Mouse (Mus musculus) ZHBTc4 (cell line): ENCODE data around the gene Hivep1.

Experiments
- DNase-seq: peaks from one replicate; pipeline ENCODE4 v3.0.0-alpha.2; 2011; ENCODE audit warnings: low read depth, low spot score

Hivep1 gene

GRCm38 (mm10) chr13:42075546-42075945 lies 23.7 kb downstream of the Hivep1 start:
- no peak for DNase-seq

- DNase-seq: no peak
Observed at GRCm38 (mm10) chr13:42076751-42077302, 25.0 kb downstream of the Hivep1 start.

- no peak for DNase-seq
Observed at GRCm38 (mm10) chr13:42077629-42078028, 25.8 kb downstream of the Hivep1 start.

GRCm38 (mm10) chr13:42080131-42080916 lies 28.5 kb downstream of the Hivep1 start:
- DNase-seq: no peak

- DNase-seq: no peak
Observed at GRCm38 (mm10) chr13:42088339-42088738, 36.5 kb downstream of the Hivep1 start.

- no peak for DNase-seq
Observed at GRCm38 (mm10) chr13:42089025-42089424, 37.2 kb downstream of the Hivep1 start.

- DNase-seq: no peak
Observed at GRCm38 (mm10) chr13:42090751-42091150, 38.9 kb downstream of the Hivep1 start.

GRCm38 (mm10) chr13:42092392-42093139 lies 40.7 kb downstream of the Hivep1 start:
- no peak for DNase-seq

- DNase-seq: no peak
Observed at GRCm38 (mm10) chr13:42093268-42094042, 41.6 kb downstream of the Hivep1 start.

GRCm38 (mm10) chr13:42095826-42096515 lies 44.1 kb downstream of the Hivep1 start:
- DNase-seq: peak; percentile 28

- DNase-seq: no peak
Observed at GRCm38 (mm10) chr13:42097109-42097508, 45.3 kb downstream of the Hivep1 start.

- peak; percentile 57 for DNase-seq
Observed at GRCm38 (mm10) chr13:42098522-42098921, 46.7 kb downstream of the Hivep1 start.

- no peak for DNase-seq
Observed at GRCm38 (mm10) chr13:42099523-42099922, 47.7 kb downstream of the Hivep1 start.

- no peak for DNase-seq
Observed at GRCm38 (mm10) chr13:42101440-42102190, 49.8 kb downstream of the Hivep1 start.

- peak; percentile 22 for DNase-seq
Observed at GRCm38 (mm10) chr13:42102980-42103379, 51.2 kb downstream of the Hivep1 start.

- no peak for DNase-seq
Observed at GRCm38 (mm10) chr13:42103486-42104166, 51.8 kb downstream of the Hivep1 start.

- DNase-seq: no peak
Observed at GRCm38 (mm10) chr13:42104371-42104770, 52.5 kb downstream of the Hivep1 start.

GRCm38 (mm10) chr13:42108483-42109215 lies 56.8 kb downstream of the Hivep1 start:
- no peak for DNase-seq

GRCm38 (mm10) chr13:42110416-42110815 lies 58.6 kb downstream of the Hivep1 start:
- no peak for DNase-seq
